Mouse (Mus musculus) kidney, embryonic 15.5 days (tissue): ENCODE measurements around the gene Magt1. TPM values are rescaled to one million over a fixed set of nuclear protein-coding genes. Genes with fewer than 3 reads are reported as not detected.
"Not testable (repeated sequence)": the region's sequence is repeated elsewhere in the genome, so short reads cannot be mapped to it uniquely, and the experiment has no call there.

Experiments
- ATAC-seq: fragments of 200-750 bp; cut with Nextera tagmentation; replicated peaks from 2 replicates; pipeline ENCODE4 v1.8.0; 2017; ENCODE audit warnings: moderate TSS enrichment; ENCODE audit not compliant: low FRiP score
- H3K27ac ChIP-seq: fragments of 300-500 bp; sonication (generic); 2 replicates; pipeline ENCODE4 v1.5.1; 2015; ENCODE audit warnings: mild to moderate bottlenecking, inconsistent platforms
- H3K27me3 ChIP-seq: fragments of 300-500 bp; sonication (generic); 2 replicates; pipeline ENCODE4 v1.6.1; 2015; ENCODE audit warnings: inconsistent platforms
- H3K36me3 ChIP-seq: fragments of 300-500 bp; sonication (generic); 2 replicates; pipeline ENCODE4 v1.6.1; 2015; ENCODE audit warnings: inconsistent platforms
- H3K4me1 ChIP-seq: fragments of 300-500 bp; sonication (generic); 2 replicates; pipeline ENCODE4 v1.6.1; 2015; ENCODE audit warnings: inconsistent platforms
- H3K4me2 ChIP-seq: fragments of 300-500 bp; sonication (generic); 2 replicates; pipeline ENCODE4 v1.6.1; 2015; ENCODE audit warnings: moderate library complexity, mild to moderate bottlenecking, inconsistent platforms
- H3K4me3 ChIP-seq: fragments of 300-500 bp; sonication (generic); replicated peaks from 2 replicates; pipeline ENCODE4 v1.5.1; 2015; ENCODE audit warnings: mild to moderate bottlenecking, inconsistent platforms
- H3K9ac ChIP-seq: fragments of 300-500 bp; sonication (generic); 2 replicates; pipeline ENCODE4 v1.6.1; 2015; ENCODE audit warnings: mild to moderate bottlenecking, inconsistent platforms
- H3K9me3 ChIP-seq: fragments of 300-500 bp; sonication (generic); replicated peaks from 2 replicates; pipeline ENCODE4 v1.6.1; 2016; ENCODE audit warnings: inconsistent platforms
- WGBS: fragments of 180-500 bp; shearing (Covaris S2); methylation state at CpG from one replicate; pipeline ENCODE4 v1.1.7; 2015; ENCODE audit warnings: mixed read lengths; 5-methylcytosine and 5-hydroxymethylcytosine counted together
- polyA plus RNA-seq: library from polyadenylated mRNA; unstranded; fragments of >200 nt; fragmentation: Nextera tagmentation; extraction: Ambion mirVana; gene quantifications from 2 replicates; pipeline ENCODE4 v1.2.1, GENCODE M21; 2015

Gene Magt1
- polyA plus RNA-seq, 1 experiment from 2014 or later, result 69.7 TPM

GRCm38 (mm10) chrX:105937736-105938135, 74.0 kb downstream of the Magt1 start:
- WGBS, result 76% methylated on average over 2 of the region's 2 CpGs
- H3K4me1 ChIP-seq, result no peaks in the 10 kb centered on the region
- no peak overlapping the region for H3K27ac ChIP-seq
- ATAC-seq, result no peak
- no peaks in the 10 kb centered on the region for H3K9me3 ChIP-seq
- H3K4me2 ChIP-seq, result no peak overlapping the region
- H3K4me3 ChIP-seq, result no peak overlapping the region
- no peak overlapping the region for H3K9ac ChIP-seq
- H3K36me3 ChIP-seq, result no peaks in the 10 kb centered on the region
- no peaks in the 10 kb centered on the region for H3K27me3 ChIP-seq

- WGBS, result 59% methylated on average over 5 of the region's 5 CpGs
- H3K9ac ChIP-seq, result no peak overlapping the region
- no peak for ATAC-seq
- no peak overlapping the region for H3K27ac ChIP-seq
- H3K4me1 ChIP-seq, result no peaks in the 10 kb centered on the region
- no peaks in the 10 kb centered on the region for H3K9me3 ChIP-seq
- H3K27me3 ChIP-seq, result 0 out of 2 replicates have a peak, but pooled peaks cover 4% of the 10 kb centered on the region
- H3K36me3 ChIP-seq, result no peaks in the 10 kb centered on the region
- no peak overlapping the region for H3K4me3 ChIP-seq
- no peak overlapping the region for H3K4me2 ChIP-seq
These were observed 77.4 kb downstream of the Magt1 start for GRCm38 (mm10) chrX:105934341-105934740.

- no peaks in the 10 kb centered on the region for H3K9me3 ChIP-seq
- no peaks in the 10 kb centered on the region for H3K36me3 ChIP-seq
- H3K27me3 ChIP-seq, result 0 out of 2 replicates have a peak, but pooled peaks cover 4% of the 10 kb centered on the region
- no peak overlapping the region for H3K27ac ChIP-seq
- WGBS, result 33% methylated on average over 8 of the region's 8 CpGs
- H3K9ac ChIP-seq, result no peak overlapping the region
- H3K4me1 ChIP-seq, result peaks cover 13% of the 10 kb centered on the region; the same call in 1 of the 2 replicates
- H3K4me2 ChIP-seq, result peak overlapping the region; percentile 41
- ATAC-seq, result peak; percentile 7; the same call in 1 of the 2 replicates
- peak overlapping the region; percentile 72 for H3K4me3 ChIP-seq
These were observed 82.1 kb downstream of the Magt1 start for GRCm38 (mm10) chrX:105929478-105930038.

- peak; percentile 96 for ATAC-seq
- H3K9me3 ChIP-seq, result no peaks in the 10 kb centered on the region
- no peaks in the 10 kb centered on the region for H3K36me3 ChIP-seq
- peak within 1 kb of the TSS; percentile 93 for H3K27ac ChIP-seq
- peaks cover 13% of the 10 kb centered on the region; the same call in 1 of the 2 replicates for H3K4me1 ChIP-seq
- H3K27me3 ChIP-seq, result 0 out of 2 replicates have a peak, but pooled peaks cover 4% of the 10 kb centered on the region
- WGBS, result 19% methylated on average over 39 of the region's 42 CpGs
- peak within 1 kb of the TSS; percentile 50 for H3K4me2 ChIP-seq
- H3K4me3 ChIP-seq, result peak within 1 kb of the TSS; percentile 72
- H3K9ac ChIP-seq, result peak within 1 kb of the TSS; percentile 72
These were observed 82.7 kb downstream of the Magt1 start, which contains the start of gene Atrx for GRCm38 (mm10) chrX:105928861-105929477. Atrx (minus strand) TSS chrX:105929403.

GRCm38 (mm10) chrX:105927941-105928860, 83.5 kb downstream of the Magt1 start:
- H3K27me3 ChIP-seq, result 0 out of 2 replicates have a peak, but pooled peaks cover 4% of the 10 kb centered on the region
- peaks cover 13% of the 10 kb centered on the region; the same call in 1 of the 2 replicates for H3K4me1 ChIP-seq
- no peaks in the 10 kb centered on the region for H3K9me3 ChIP-seq
- peak overlapping the region; percentile 50 for H3K4me2 ChIP-seq
- H3K27ac ChIP-seq, result peak overlapping the region; percentile 93
- WGBS, result 18% methylated on average over 48 of the region's 69 CpGs
- no peaks in the 10 kb centered on the region for H3K36me3 ChIP-seq
- H3K9ac ChIP-seq, result peak overlapping the region; percentile 72
- ATAC-seq, result peak; percentile 73
- peak overlapping the region; percentile 72 for H3K4me3 ChIP-seq

GRCm38 (mm10) chrX:105926121-105926735, 85.5 kb downstream of the Magt1 start:
- Histone ChIP-seq H3K27ac (peak overlapping the region; percentile 9; the same call in 1 of the 2 replicates), H3K4me1 (peaks cover 13% of the 10 kb centered on the region; the same call in 1 of the 2 replicates), H3K36me3 (no peaks in the 10 kb centered on the region), H3K4me2 (peak overlapping the region; percentile 50), H3K9me3 (no peaks in the 10 kb centered on the region), H3K9ac (no peak overlapping the region), H3K4me3 (0 out of 2 replicates have a peak overlapping the region, but pooled peaks have one; percentile 72), H3K27me3 (no peaks in the 10 kb centered on the region)
- no peak for ATAC-seq
- 63% methylated on average over 12 of the region's 12 CpGs for WGBS

- H3K4me2 ChIP-seq, result no peak overlapping the region
- peaks cover 13% of the 10 kb centered on the region; the same call in 1 of the 2 replicates for H3K4me1 ChIP-seq
- no peaks in the 10 kb centered on the region for H3K27me3 ChIP-seq
- H3K27ac ChIP-seq, result no peak overlapping the region
- H3K4me3 ChIP-seq, result no peak overlapping the region
- H3K36me3 ChIP-seq, result no peaks in the 10 kb centered on the region
- no peak overlapping the region for H3K9ac ChIP-seq
- no peaks in the 10 kb centered on the region for H3K9me3 ChIP-seq
- 77% methylated on average over 5 of the region's 5 CpGs for WGBS
- ATAC-seq, result no peak
These were observed 87.2 kb downstream of the Magt1 start for GRCm38 (mm10) chrX:105924326-105925070.

- 40% methylated on average over 1 of the region's 1 CpGs for WGBS
- ATAC-seq, result no peak
- H3K27ac ChIP-seq, result no peak overlapping the region
These were observed 87.8 kb downstream of the Magt1 start for GRCm38 (mm10) chrX:105923896-105924295.

GRCm38 (mm10) chrX:105922986-105923385, 88.7 kb downstream of the Magt1 start:
- not testable (repeated sequence) for H3K4me2 ChIP-seq, H3K9me3 ChIP-seq, H3K27me3 ChIP-seq, H3K9ac ChIP-seq, H3K36me3 ChIP-seq, ATAC-seq, H3K27ac ChIP-seq, H3K4me3 ChIP-seq
- 91% methylated on average over 7 of the region's 7 CpGs for WGBS
- H3K4me1 ChIP-seq, result peaks cover 13% of the 10 kb centered on the region; the same call in 1 of the 2 replicates

More at GRCm38 (mm10) chrX:105923896-105924295, 87.8 kb downstream of the Magt1 start:
- H3K27me3 ChIP-seq, result no peaks in the 10 kb centered on the region
- H3K9me3 ChIP-seq, result no peaks in the 10 kb centered on the region
- no peaks in the 10 kb centered on the region for H3K36me3 ChIP-seq
- H3K9ac ChIP-seq, result no peak overlapping the region
- no peak overlapping the region for H3K4me2 ChIP-seq
- H3K4me3 ChIP-seq, result no peak overlapping the region
- peaks cover 13% of the 10 kb centered on the region; the same call in 1 of the 2 replicates for H3K4me1 ChIP-seq

- Histone ChIP-seq H3K4me2 (no peak overlapping the region), H3K9me3 (no peaks in the 10 kb centered on the region), H3K36me3 (no peaks in the 10 kb centered on the region), H3K27ac (no peak overlapping the region), H3K4me1 (peaks cover 6% of the 10 kb centered on the region; the same call in 1 of the 2 replicates), H3K4me3 (no peak overlapping the region), H3K27me3 (no peaks in the 10 kb centered on the region), H3K9ac (no peak overlapping the region)
- no peak for ATAC-seq
- 85% methylated on average over 2 of the region's 2 CpGs for WGBS
These were observed 90.3 kb downstream of the Magt1 start for GRCm38 (mm10) chrX:105921421-105921820.
